Mouse (Mus musculus) E14TG2a.4 (cell line): ENCODE results near the gene Cygb.

Experiments used
- CTCF ChIP-seq: conservative IDR thresholded peaks from 2 replicates; pipeline ENCODE4 v1.5.1; 2014; ENCODE audit warnings: low read length
- NANOG ChIP-seq: IDR thresholded peaks from 2 replicates; pipeline ENCODE4 v1.6.1; 2014; ENCODE audit warnings: borderline replicate concordance, low read length, mixed read lengths

DNA sequence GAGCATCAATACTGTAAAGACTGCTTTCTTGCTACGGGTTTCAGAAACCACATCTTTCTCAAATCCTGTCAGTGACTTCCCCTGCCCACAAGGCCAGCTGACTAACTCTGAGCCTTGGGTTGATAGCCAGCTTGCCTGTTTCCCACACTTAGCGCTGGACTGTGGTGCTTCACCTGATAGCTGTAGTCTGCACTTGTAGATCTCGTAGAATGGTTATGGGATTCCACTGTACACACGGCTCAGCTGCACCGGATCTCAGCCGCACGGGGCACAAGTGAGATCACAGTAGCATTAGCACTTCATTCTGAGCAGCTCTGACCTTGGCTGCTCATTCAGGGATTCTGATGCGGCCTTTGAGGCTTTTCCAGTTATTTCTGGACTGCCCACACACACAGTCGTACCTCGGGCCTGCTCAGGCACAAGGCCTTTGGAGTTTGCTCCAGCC lies 14.3 kb upstream of the Cygb start:
- TF ChIP-seq CTCF (no peak), NANOG (no peak)
